Mouse (Mus musculus) lung, postnatal 0 days (tissue): Measurements from ENCODE around the gene Eva1c.

Experiments used
- CTCF ChIP-seq: IDR thresholded peaks from 2 replicates; pipeline ENCODE4 v1.5.1; 2016; ENCODE audit warnings: antibody characterized with exemption, mild to moderate bottlenecking
- EP300 ChIP-seq: IDR thresholded peaks from 2 replicates; pipeline ENCODE4 v1.6.1; 2016; ENCODE audit warnings: antibody characterized with exemption, mild to moderate bottlenecking, control low read depth

GRCm38 (mm10) chr16:90924606-90925370 lies 98.3 kb downstream of the Eva1c start:
- TF ChIP-seq CTCF (no peak), EP300 (peak; percentile 42; the same call in 1 of the 2 replicates)
